Mouse (Mus musculus) bone marrow macrophage, adult 2 months (primary cell): ENCODE data around the gene Zfp62.

Experiments
- CTCF ChIP-seq: IDR thresholded peaks from 2 replicates; pipeline ENCODE4 v1.5.1; 2012; ENCODE audit warnings: low read depth, mild to moderate bottlenecking, low read length, moderate library complexity
- POLR2A ChIP-seq: IDR thresholded peaks from 2 replicates; pipeline ENCODE4 v1.6.1; 2012; ENCODE audit warnings: mild to moderate bottlenecking, low read depth, low read length, borderline replicate concordance

GRCm38 (mm10) chr11:49213505-49213904 lies 10.4 kb downstream of the Zfp62 start:
- TF ChIP-seq CTCF: no peak
- no peak for TF ChIP-seq POLR2A
